In the genomic region with DNA sequence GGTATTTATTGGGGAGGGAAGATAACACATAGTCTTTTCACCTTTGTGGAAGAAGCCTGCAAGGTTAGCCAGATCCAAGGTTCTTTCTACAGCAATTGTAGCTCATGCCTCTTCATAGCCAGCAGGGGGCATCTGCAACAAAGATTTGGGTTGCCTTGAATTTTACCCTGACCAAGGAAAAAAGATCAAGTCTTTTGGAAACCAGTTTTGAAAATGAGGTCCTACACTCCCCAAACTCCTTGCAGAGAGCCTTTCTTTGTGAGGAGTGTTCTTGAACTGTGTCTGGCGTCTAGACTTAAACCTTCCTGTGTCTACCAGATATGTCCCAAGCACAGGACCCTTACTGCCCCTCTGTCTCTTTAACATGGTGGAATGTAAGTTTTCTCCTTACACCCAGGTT, we compare ENCODE assay signal across 8 mouse cellular contexts. TPM values are rescaled to one million over a fixed set of nuclear protein-coding genes. Genes with fewer than 3 reads are reported as not detected.
DNase-seq lines count a peak whose midpoint lies in the region; ATAC-seq and TF ChIP-seq lines count a peak whose summit lies in the region.

No protein-coding gene starts in this region.

- no peak overlapping the region for H3K27ac ChIP-seq in intestine, embryonic 15.5 days
- no peak overlapping the region for H3K27ac ChIP-seq in intestine, embryonic 16.5 days (ENCODE audit: low read length)
- no peak overlapping the region for H3K27ac ChIP-seq in hindbrain, embryonic 11.5 days (ENCODE audit: low read depth, low read length)
- no peak overlapping the region for H3K27ac ChIP-seq in midbrain, embryonic 12.5 days (replicated peaks)

- TF ChIP-seq CTCF in E14TG2a.4 (conservative IDR thresholded peaks at IDR 0.05; ENCODE audit: low read length): peak; percentile 22

- no peaks in the 10 kb centered on the region for H3K36me3 ChIP-seq in intestine, embryonic 15.5 days
- no peaks in the 10 kb centered on the region for H3K36me3 ChIP-seq in intestine, embryonic 16.5 days (ENCODE audit: control insufficient read depth, insufficient read depth, low read length)
- H3K36me3 ChIP-seq in E14TG2a.4 (ENCODE audit: insufficient read depth, low read length): no peaks in the 10 kb centered on the region
- no peaks in the 10 kb centered on the region for H3K36me3 ChIP-seq in hindbrain, embryonic 11.5 days (ENCODE audit: control insufficient read depth, insufficient read depth, low read length)
- no peaks in the 10 kb centered on the region for H3K36me3 ChIP-seq in midbrain, embryonic 12.5 days

- WGBS in intestine, embryonic 15.5 days: 66% methylated on average over 1 of the region's 1 CpGs
- WGBS in intestine, embryonic 16.5 days: 61% methylated on average over 1 of the region's 1 CpGs
- 55% methylated on average over 1 of the region's 1 CpGs for WGBS in hindbrain, embryonic 11.5 days
- WGBS in midbrain, embryonic 12.5 days: 57% methylated on average over 1 of the region's 1 CpGs

- ATAC-seq in intestine, embryonic 15.5 days: peak; percentile 43; the same call in 1 of the 2 replicates
- no peak for ATAC-seq in intestine, embryonic 16.5 days
- ATAC-seq in hindbrain, embryonic 11.5 days (ENCODE audit: low FRiP score): peak; percentile 33; the same call in 1 of the 2 replicates
- ATAC-seq in midbrain, embryonic 12.5 days (ENCODE audit: low FRiP score, low read depth): peak; percentile 30; the same call in 1 of the 2 replicates

- H3K9ac ChIP-seq in intestine, embryonic 15.5 days: no peak overlapping the region
- H3K9ac ChIP-seq in intestine, embryonic 16.5 days (ENCODE audit: low read depth, low read length): no peak overlapping the region
- no peak overlapping the region for H3K9ac ChIP-seq in hindbrain, embryonic 11.5 days (ENCODE audit: low read depth, low read length)
- no peak overlapping the region for H3K9ac ChIP-seq in midbrain, embryonic 12.5 days (replicated peaks)

- no peak overlapping the region for H3K4me3 ChIP-seq in intestine, embryonic 15.5 days (replicated peaks)
- H3K4me3 ChIP-seq in intestine, embryonic 16.5 days (ENCODE audit: low read length): no peak overlapping the region
- no peak overlapping the region for H3K4me3 ChIP-seq in E14TG2a.4 (replicated peaks; ENCODE audit: low read length)
- H3K4me3 ChIP-seq in hindbrain, embryonic 11.5 days (ENCODE audit: low read depth, low read length): no peak overlapping the region
- no peak overlapping the region for H3K4me3 ChIP-seq in midbrain, embryonic 12.5 days

- H3K4me1 ChIP-seq in intestine, embryonic 15.5 days (replicated peaks): no peaks in the 10 kb centered on the region
- H3K4me1 ChIP-seq in intestine, embryonic 16.5 days (ENCODE audit: control insufficient read depth, insufficient read depth, low read length): peaks cover 5% of the 10 kb centered on the region; the same call in 1 of the 2 replicates
- no peaks in the 10 kb centered on the region for H3K4me1 ChIP-seq in E14TG2a.4 (replicated peaks; ENCODE audit: low read depth, low read length)
- H3K4me1 ChIP-seq in hindbrain, embryonic 11.5 days (replicated peaks; ENCODE audit: control insufficient read depth, insufficient read depth, low read length): no peaks in the 10 kb centered on the region
- H3K4me1 ChIP-seq in midbrain, embryonic 12.5 days: no peaks in the 10 kb centered on the region

- H3K9me3 ChIP-seq in intestine, embryonic 15.5 days: no peaks in the 10 kb centered on the region
- H3K9me3 ChIP-seq in intestine, embryonic 16.5 days (ENCODE audit: control insufficient read depth, low read length): no peaks in the 10 kb centered on the region
- H3K9me3 ChIP-seq in E14TG2a.4 (ENCODE audit: low read length): no peaks in the 10 kb centered on the region
- H3K9me3 ChIP-seq in hindbrain, embryonic 11.5 days (ENCODE audit: control insufficient read depth, low read length): no peaks in the 10 kb centered on the region
- H3K9me3 ChIP-seq in midbrain, embryonic 12.5 days: no peaks in the 10 kb centered on the region

- H3K27me3 ChIP-seq in intestine, embryonic 15.5 days (replicated peaks): no peaks in the 10 kb centered on the region
- H3K27me3 ChIP-seq in intestine, embryonic 16.5 days (replicated peaks; ENCODE audit: control insufficient read depth, insufficient read depth, low read length): no peaks in the 10 kb centered on the region
- no peaks in the 10 kb centered on the region for H3K27me3 ChIP-seq in E14TG2a.4 (ENCODE audit: insufficient read depth, low read length)
- no peaks in the 10 kb centered on the region for H3K27me3 ChIP-seq in hindbrain, embryonic 11.5 days (ENCODE audit: control insufficient read depth, insufficient read depth, low read length)
- no peaks in the 10 kb centered on the region for H3K27me3 ChIP-seq in midbrain, embryonic 12.5 days

- DNase-seq in adrenal gland, postnatal 25 days: peak; percentile 13
- DNase-seq in hindbrain, embryonic 11.5 days (ENCODE audit: low spot score): peak; percentile 78
- no peak for DNase-seq in natural killer cell, adult 2 months (ENCODE audit: low spot score in 2 of 2)
- DNase-seq in B cell, adult 2 months: no peak

- no peak overlapping the region for H3K4me2 ChIP-seq in intestine, embryonic 15.5 days (replicated peaks)
- no peak overlapping the region for H3K4me2 ChIP-seq in intestine, embryonic 16.5 days (ENCODE audit: low read depth, low read length)
- no peak overlapping the region for H3K4me2 ChIP-seq in hindbrain, embryonic 11.5 days (replicated peaks; ENCODE audit: low read depth, low read length)
- H3K4me2 ChIP-seq in midbrain, embryonic 12.5 days (replicated peaks): no peak overlapping the region

RNA-seq across cellular contexts. Expression of a gene that starts 15.4 kb away (rescaled TPM):
- 9.9 and 12.6 TPM in 2 replicates for polyA plus RNA-seq in intestine, embryonic 15.5 days (2015; fragmentation: Nextera tagmentation; extraction: Ambion mirVana)
- 9.6 and 10.0 TPM in 2 replicates for polyA plus RNA-seq in intestine, embryonic 16.5 days (2015; fragmentation: Nextera tagmentation; extraction: Ambion mirVana)
- 33.6 and 35.4 TPM in 2 replicates for total RNA-seq in adrenal gland, postnatal 25 days (2021)
- polyA plus RNA-seq in hindbrain, embryonic 11.5 days (2014; fragmentation: Nextera tagmentation; extraction: Ambion mirVana): 3.0 and 3.7 TPM in 2 replicates
- 4.7 and 5.5 TPM in 2 replicates for polyA plus RNA-seq in midbrain, embryonic 12.5 days (2016; fragmentation: Nextera tagmentation; extraction: Ambion mirVana)

Comparison
In these comparisons a context has a peak if more than half of its experiments do, and no peak if none do; other contexts are left out.
1. DNase-seq: peak in adrenal gland, postnatal 25 days (single experiment) and hindbrain, embryonic 11.5 days (single experiment); none in natural killer cell, adult 2 months (0 of 2) and B cell, adult 2 months (0 of 2).